Mouse (Mus musculus): ENCODE data around the gene Gm44790. TPM values are rescaled to one million over a fixed set of nuclear protein-coding genes. Genes with fewer than 3 reads are reported as not detected.

Gm44790 gene
- polyA plus RNA-seq, 1 experiment from 2014 or later: not detected

DNA sequence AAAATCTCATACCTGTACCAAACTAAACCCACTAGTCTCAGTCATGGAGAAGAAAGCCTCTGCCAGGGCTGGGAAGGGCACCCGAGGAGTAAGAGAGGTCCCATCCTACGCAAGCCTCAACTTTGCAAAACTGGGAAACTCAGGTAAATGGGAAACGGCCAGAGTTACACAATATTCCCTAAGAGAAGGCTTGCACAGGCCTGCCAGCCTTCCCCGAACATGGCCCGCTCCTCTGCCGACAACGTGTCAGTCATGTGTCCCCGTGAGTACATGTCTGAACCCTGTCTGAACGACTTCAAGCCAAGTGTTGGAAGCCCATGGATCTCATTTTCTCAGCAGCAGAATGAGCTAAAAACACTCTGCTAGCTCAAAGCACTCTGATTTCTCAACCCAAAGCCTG lies 31.4 kb upstream of the Gm44790 start:
- 84% methylated on average over 9 of the region's 9 CpGs for WGBS
- Histone ChIP-seq H3K4me1 (peaks cover 20% of the 10 kb centered on the region), H3K9me3 (0 out of 2 replicates have a peak, but pooled peaks cover 3% of the 10 kb centered on the region), H3K4me2 (replicated peaks) (peak overlapping the region; percentile 90), H3K36me3 (peaks cover 37% of the 10 kb centered on the region), H3K27me3 (peaks cover 5% of the 10 kb centered on the region; the same call in 1 of the 2 replicates), H3K9ac (peak overlapping the region; percentile 84; the same call in 1 of the 2 replicates), H3K4me3 (0 out of 2 replicates have a peak overlapping the region, but pooled peaks have one; percentile 91), H3K27ac (no peak overlapping the region)
- ATAC-seq (ENCODE audit: low FRiP score, low read depth): no peak

DNA sequence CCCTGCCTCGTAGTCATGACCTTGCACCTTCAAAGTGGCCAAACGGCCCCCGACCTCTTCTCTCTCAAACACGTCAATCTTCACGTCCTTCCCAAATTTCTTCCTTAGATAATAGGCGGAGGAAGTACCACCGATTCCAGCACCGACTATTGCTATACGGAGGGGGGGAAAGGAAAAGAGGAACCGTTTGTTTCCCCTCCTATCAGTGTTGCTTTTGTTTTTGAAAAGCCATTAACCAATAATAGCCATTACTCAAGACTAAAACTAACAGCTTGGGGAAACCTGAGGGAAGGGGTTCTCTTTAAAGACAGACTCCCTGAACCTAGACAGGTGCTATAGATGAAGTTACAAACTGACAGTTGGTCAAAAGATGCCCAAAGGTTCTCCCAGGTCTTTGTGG lies 30.5 kb upstream of the Gm44790 start:
- H3K27me3 ChIP-seq: peaks cover 5% of the 10 kb centered on the region; the same call in 1 of the 2 replicates
- 0 out of 2 replicates have a peak, but pooled peaks cover 3% of the 10 kb centered on the region for H3K9me3 ChIP-seq
- H3K27ac ChIP-seq: no peak overlapping the region
- peak overlapping the region; percentile 90 for H3K4me2 ChIP-seq (replicated peaks)
- peaks cover 28% of the 10 kb centered on the region for H3K36me3 ChIP-seq
- 38% methylated on average over 10 of the region's 10 CpGs for WGBS
- H3K4me3 ChIP-seq: peak overlapping the region; percentile 91
- no peak for ATAC-seq (ENCODE audit: low FRiP score, low read depth)
- H3K9ac ChIP-seq: peak overlapping the region; percentile 84
- peaks cover 20% of the 10 kb centered on the region for H3K4me1 ChIP-seq

GRCm38 (mm10) chr6:86396581-86397256 lies 29.7 kb upstream of the Gm44790 start, which contains the start of gene Pcyox1:
TSS of gene Pcyox1 (minus strand) at chr6:86397154.
- WGBS: under 1% methylated on average over 51 of the region's 51 CpGs
- Histone ChIP-seq H3K27me3 (peaks cover 5% of the 10 kb centered on the region; the same call in 1 of the 2 replicates), H3K9ac (peak within 1 kb of the TSS; percentile 84), H3K4me1 (peaks cover 20% of the 10 kb centered on the region), H3K9me3 (0 out of 2 replicates have a peak, but pooled peaks cover under 1% of the 10 kb centered on the region), H3K36me3 (peaks cover 20% of the 10 kb centered on the region), H3K4me3 (peak within 1 kb of the TSS; percentile 91), H3K27ac (peak within 1 kb of the TSS; percentile 87), H3K4me2 (replicated peaks) (peak within 1 kb of the TSS; percentile 90)
- peak; percentile 94 for ATAC-seq (ENCODE audit: low FRiP score, low read depth)

- peak; percentile 16; the same call in 1 of the 2 replicates for ATAC-seq (ENCODE audit: low FRiP score, low read depth)
These were observed 29.0 kb upstream of the Gm44790 start for GRCm38 (mm10) chr6:86397257-86397980.

DNA sequence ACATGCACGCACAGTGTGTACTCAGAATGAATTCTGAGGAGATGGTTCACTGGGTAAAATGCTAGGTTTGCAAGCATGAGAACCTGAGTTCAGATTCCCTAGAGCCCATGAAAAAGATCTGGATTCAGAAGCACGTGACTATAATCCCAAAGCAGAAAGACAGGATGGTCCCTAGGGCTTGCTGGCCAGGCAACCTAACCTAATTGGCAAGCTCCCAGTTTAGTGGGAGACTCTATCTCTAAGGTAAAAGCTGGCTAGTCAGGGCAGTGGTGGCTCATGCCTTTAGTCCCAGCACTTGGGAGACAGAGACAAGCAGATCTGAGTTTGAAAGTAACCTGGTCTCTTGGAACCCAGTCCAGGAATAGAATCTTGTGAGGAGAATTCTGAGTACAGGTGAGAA lies 27.5 kb upstream of the Gm44790 start:
- 85% methylated on average over 2 of the region's 2 CpGs for WGBS
- Histone ChIP-seq H3K4me2 (replicated peaks) (no peak overlapping the region), H3K27me3 (peaks cover 5% of the 10 kb centered on the region; the same call in 1 of the 2 replicates), H3K4me3 (no peak overlapping the region), H3K27ac (no peak overlapping the region), H3K36me3 (peaks cover 4% of the 10 kb centered on the region; the same call in 1 of the 2 replicates), H3K9me3 (no peaks in the 10 kb centered on the region), H3K9ac (no peak overlapping the region), H3K4me1 (peaks cover 20% of the 10 kb centered on the region)
- no peak for ATAC-seq (ENCODE audit: low FRiP score, low read depth)

More at GRCm38 (mm10) chr6:86397257-86397980, 29.0 kb upstream of the Gm44790 start:
- peaks cover 5% of the 10 kb centered on the region; the same call in 1 of the 2 replicates for H3K27me3 ChIP-seq
- peak overlapping the region; percentile 84 for H3K9ac ChIP-seq
- peaks cover 13% of the 10 kb centered on the region for H3K36me3 ChIP-seq
- H3K4me2 ChIP-seq (replicated peaks): peak overlapping the region; percentile 90
- peak overlapping the region; percentile 87; the same call in 1 of the 2 replicates for H3K27ac ChIP-seq
- 7% methylated on average over 14 of the region's 14 CpGs for WGBS
- H3K9me3 ChIP-seq: no peaks in the 10 kb centered on the region
- H3K4me3 ChIP-seq: peak overlapping the region; percentile 91
- H3K4me1 ChIP-seq: peaks cover 20% of the 10 kb centered on the region

DNA sequence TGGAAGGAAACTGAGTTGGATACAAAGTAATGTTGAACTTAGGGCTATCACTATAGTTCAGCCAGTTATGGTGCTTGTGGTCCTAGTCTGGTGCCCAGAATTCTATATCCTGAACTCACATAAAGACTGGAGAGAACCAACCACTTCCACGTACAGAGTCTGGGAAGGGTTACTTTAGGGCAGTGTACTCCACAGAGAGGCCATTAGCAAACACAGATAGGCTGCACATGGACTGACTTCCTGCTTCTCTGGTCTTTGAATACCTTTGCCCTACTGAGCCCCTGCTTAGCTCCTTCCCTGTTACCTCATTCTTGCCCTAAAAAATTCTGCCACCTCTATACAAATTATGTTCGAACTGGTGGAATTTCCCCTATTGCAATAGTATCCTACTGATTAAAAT lies 26.5 kb upstream of the Gm44790 start:
- Histone ChIP-seq H3K36me3 (no peaks in the 10 kb centered on the region), H3K4me1 (peaks cover 17% of the 10 kb centered on the region), H3K9ac (no peak overlapping the region), H3K27ac (no peak overlapping the region), H3K9me3 (no peaks in the 10 kb centered on the region), H3K27me3 (peaks cover 5% of the 10 kb centered on the region; the same call in 1 of the 2 replicates), H3K4me3 (no peak overlapping the region), H3K4me2 (replicated peaks) (no peak overlapping the region)
- ATAC-seq (ENCODE audit: low FRiP score, low read depth): no peak
- 73% methylated on average over 2 of the region's 2 CpGs for WGBS

DNA sequence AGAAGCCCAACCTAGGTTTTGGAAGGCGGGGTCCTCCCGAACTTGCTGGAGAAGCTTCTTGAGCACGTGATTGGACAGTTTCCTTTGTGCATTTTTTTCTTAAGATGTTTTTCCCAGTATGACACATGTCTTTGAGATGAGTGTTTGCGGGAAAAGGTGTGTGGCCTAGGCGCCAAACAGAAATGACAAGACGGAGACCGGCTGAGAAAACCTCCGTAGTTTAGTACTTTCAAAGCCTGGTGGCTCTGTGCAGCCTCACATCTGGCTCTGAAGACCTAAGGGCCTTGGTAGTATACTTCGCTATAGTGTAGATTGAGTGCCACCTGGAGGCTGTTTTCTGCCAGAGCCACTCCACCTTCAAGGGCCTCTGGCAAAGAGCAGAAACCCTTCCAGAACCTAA lies 25.5 kb upstream of the Gm44790 start:
- Histone ChIP-seq H3K27ac (no peak overlapping the region; the same call in 1 of the 2 replicates), H3K4me2 (replicated peaks) (peak overlapping the region; percentile 58), H3K4me3 (peak overlapping the region; percentile 34), H3K27me3 (peaks cover 5% of the 10 kb centered on the region; the same call in 1 of the 2 replicates), H3K9me3 (no peaks in the 10 kb centered on the region), H3K36me3 (no peaks in the 10 kb centered on the region), H3K9ac (peak overlapping the region; percentile 57; the same call in 1 of the 2 replicates), H3K4me1 (peaks cover 7% of the 10 kb centered on the region)
- ATAC-seq (ENCODE audit: low FRiP score, low read depth): no peak
- WGBS: 5% methylated on average over 9 of the region's 9 CpGs

DNA sequence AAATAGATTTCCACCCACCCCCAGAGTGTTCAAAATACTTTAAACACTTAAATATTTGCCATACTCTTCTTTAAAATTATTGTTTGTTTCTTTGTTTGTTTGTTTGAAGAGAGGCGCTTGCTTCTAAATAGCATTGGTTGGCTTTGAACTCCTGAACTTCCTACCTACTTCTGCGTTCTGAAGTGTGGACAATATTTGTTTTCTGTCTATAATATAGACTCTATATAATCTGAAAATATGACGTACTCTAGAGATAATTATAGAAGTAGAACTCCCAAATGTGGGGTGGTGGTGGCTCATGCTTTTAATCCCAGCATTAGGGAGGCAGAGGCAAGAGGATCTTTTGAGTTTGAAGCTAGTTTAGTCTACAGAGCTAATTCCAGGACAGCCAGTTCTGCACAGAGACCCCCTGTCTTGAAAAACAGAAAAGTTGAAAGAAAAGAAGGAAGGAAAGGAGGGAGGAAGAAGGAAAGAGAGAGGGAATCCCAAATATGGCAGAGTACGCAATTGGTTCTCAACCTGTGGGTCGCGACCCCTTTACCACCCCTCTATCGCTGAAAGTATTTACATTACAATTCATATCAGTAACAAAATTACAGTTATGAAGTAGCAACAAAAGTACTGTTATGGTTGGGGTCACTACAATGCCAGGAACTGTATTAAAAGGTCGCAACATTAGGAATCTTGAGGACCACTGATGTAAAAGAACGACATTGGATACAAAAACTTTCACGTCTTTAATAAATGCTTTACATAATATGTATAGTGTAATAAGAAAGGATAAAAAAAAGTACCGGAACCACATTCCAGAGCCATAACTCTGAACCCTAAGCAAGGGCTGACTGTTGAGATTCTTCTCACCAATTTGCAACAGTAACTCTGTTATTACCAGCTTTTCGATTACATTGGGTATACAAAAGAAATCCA lies 23.5 kb upstream of the Gm44790 start:
- no peak for ATAC-seq (ENCODE audit: low FRiP score, low read depth)
- Histone ChIP-seq H3K4me2 (replicated peaks) (peak overlapping the region; percentile 53), H3K27ac (no peak overlapping the region), H3K9me3 (no peaks in the 10 kb centered on the region), H3K9ac (no peak overlapping the region), H3K36me3 (peaks cover 9% of the 10 kb centered on the region), H3K4me1 (peaks cover 11% of the 10 kb centered on the region), H3K4me3 (peak overlapping the region; percentile 89), H3K27me3 (peaks cover 5% of the 10 kb centered on the region; the same call in 1 of the 2 replicates)
- WGBS: 39% methylated on average over 12 of the region's 12 CpGs

- ATAC-seq (ENCODE audit: low FRiP score, low read depth): peak; percentile 79
- Histone ChIP-seq H3K9ac (peak overlapping the region; percentile 98), H3K4me2 (replicated peaks) (peak overlapping the region; percentile 53), H3K27me3 (0 out of 2 replicates have a peak, but pooled peaks cover under 1% of the 10 kb centered on the region), H3K4me1 (peaks cover 11% of the 10 kb centered on the region), H3K27ac (peak overlapping the region; percentile 100), H3K36me3 (peaks cover 9% of the 10 kb centered on the region), H3K9me3 (no peaks in the 10 kb centered on the region), H3K4me3 (peak overlapping the region; percentile 89)
- WGBS: under 1% methylated on average over 15 of the region's 15 CpGs
These were observed 22.7 kb upstream of the Gm44790 start for GRCm38 (mm10) chr6:86403728-86404099.

GRCm38 (mm10) chr6:86404100-86404861 lies 22.2 kb upstream of the Gm44790 start, which contains the start of gene Tia1:
TSS of gene Tia1 (plus strand) at chr6:86404219.
- H3K4me3 ChIP-seq: peak within 1 kb of the TSS; percentile 89
- no peaks in the 10 kb centered on the region for H3K27me3 ChIP-seq
- H3K36me3 ChIP-seq: peaks cover 9% of the 10 kb centered on the region
- peak; percentile 96 for ATAC-seq (ENCODE audit: low FRiP score, low read depth)
- under 1% methylated on average over 60 of the region's 62 CpGs for WGBS
- H3K9ac ChIP-seq: peak within 1 kb of the TSS; percentile 98
- peaks cover 11% of the 10 kb centered on the region for H3K4me1 ChIP-seq
- peak within 1 kb of the TSS; percentile 100 for H3K27ac ChIP-seq
- H3K4me2 ChIP-seq (replicated peaks): peak within 1 kb of the TSS; percentile 69
- H3K9me3 ChIP-seq: no peaks in the 10 kb centered on the region

All from limb, embryonic 13.5 days (tissue).